Comparison of ENCODE assay signal across 44 mouse cellular contexts in the genomic region with DNA sequence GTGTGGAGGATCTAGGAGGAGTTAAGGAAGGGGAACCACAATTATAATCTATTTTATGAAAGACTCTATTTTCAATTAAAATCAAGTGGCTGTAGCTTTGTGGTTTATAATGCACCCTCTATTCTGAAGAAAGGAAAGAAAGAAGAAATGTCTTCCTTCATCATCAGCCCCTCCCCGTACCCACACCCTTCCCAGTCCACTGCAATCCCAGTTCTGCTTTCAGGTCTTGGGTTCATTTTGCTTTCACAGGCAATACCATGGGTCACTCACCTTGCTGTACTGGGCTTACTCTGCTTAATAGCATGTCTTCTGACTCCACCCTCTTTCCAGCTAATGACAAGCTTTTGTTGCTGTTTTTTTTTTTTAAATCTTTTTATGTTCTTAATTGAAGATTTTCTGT. TPM values are rescaled to one million over a fixed set of nuclear protein-coding genes. Genes with fewer than 3 reads are reported as not detected.
"Had no signal": no experiment of that assay in that cellular context is flagged by ENCODE, and none has a peak within 500 bp of the region (broad histone marks: within the 10 kb centered on the region; RNA-seq: fewer than 3 reads in every experiment).

No protein-coding gene starts in this region.

- H3K27me3 ChIP-seq: heart, embryonic 12.5 days; heart, embryonic 13.5 days; heart, embryonic 15.5 days; hindbrain, embryonic 12.5 days; hindbrain, embryonic 13.5 days; hindbrain, embryonic 15.5 days; intestine, embryonic 15.5 days; kidney, embryonic 15.5 days had no signal

- DNase-seq: heart, postnatal 10 days; heart, postnatal 14 days; heart, postnatal 4 days; kidney, adult 11 months; kidney, adult 18-20 months; kidney, adult 2 months; kidney, adult 8-10 months; kidney, adult 9 months; kidney, postnatal 10 days; kidney, postnatal 14 days; kidney, postnatal 25 days; kidney, postnatal 36 days; kidney, postnatal 4 days; layer of hippocampus, adult 9-11 months; layer of hippocampus, postnatal 36 days had no signal

- H3K27ac ChIP-seq: heart, embryonic 10.5 days; heart, embryonic 13.5 days; heart, embryonic 15.5 days; hindbrain, embryonic 10.5 days; hindbrain, embryonic 12.5 days; hindbrain, embryonic 13.5 days; hindbrain, embryonic 14.5 days; hindbrain, embryonic 15.5 days; hindbrain, postnatal 0 days; intestine, embryonic 15.5 days; kidney, embryonic 15.5 days; kidney, postnatal 0 days; layer of hippocampus, adult 2 months; left cerebral cortex, adult 2 months had no signal

- H3K9ac ChIP-seq: heart, embryonic 12.5 days; heart, embryonic 13.5 days; heart, embryonic 15.5 days; hindbrain, embryonic 12.5 days; hindbrain, embryonic 13.5 days; hindbrain, embryonic 14.5 days; hindbrain, embryonic 15.5 days; intestine, embryonic 15.5 days; kidney, embryonic 15.5 days had no signal

- H3K4me2 ChIP-seq: heart, embryonic 11.5 days; heart, embryonic 12.5 days; heart, embryonic 13.5 days; heart, embryonic 15.5 days; hindbrain, embryonic 12.5 days; hindbrain, embryonic 13.5 days; hindbrain, embryonic 14.5 days; hindbrain, embryonic 15.5 days; intestine, embryonic 15.5 days; kidney, embryonic 15.5 days had no signal

- H3K4me3 ChIP-seq: heart, embryonic 10.5 days; heart, embryonic 12.5 days; heart, embryonic 13.5 days; heart, embryonic 15.5 days; hindbrain, embryonic 10.5 days; hindbrain, embryonic 12.5 days; hindbrain, embryonic 13.5 days; hindbrain, embryonic 15.5 days; intestine, embryonic 15.5 days; kidney, embryonic 15.5 days; layer of hippocampus, adult 2 months; left cerebral cortex, adult 2 months had no signal

- H3K9me3 ChIP-seq: heart, embryonic 10.5 days; heart, embryonic 12.5 days; heart, embryonic 13.5 days; heart, embryonic 15.5 days; hindbrain, embryonic 10.5 days; hindbrain, embryonic 12.5 days; hindbrain, embryonic 13.5 days; hindbrain, embryonic 15.5 days; intestine, embryonic 15.5 days; kidney, embryonic 15.5 days had no signal

- ATAC-seq: hindbrain, embryonic 16.5 days; hindbrain, postnatal 0 days; inflammation-experienced regulatory T-cells, adult 6 months; intestine, embryonic 15.5 days; intestine, embryonic 16.5 days; intestine, postnatal 0 days had no signal

- H3K4me1 ChIP-seq: heart, embryonic 10.5 days; heart, embryonic 12.5 days; heart, embryonic 13.5 days; heart, embryonic 15.5 days; hindbrain, embryonic 10.5 days; hindbrain, embryonic 12.5 days; hindbrain, embryonic 13.5 days; hindbrain, embryonic 15.5 days; intestine, embryonic 15.5 days; kidney, embryonic 15.5 days had no signal

- H3K36me3 ChIP-seq: heart, embryonic 10.5 days; heart, embryonic 12.5 days; heart, embryonic 13.5 days; heart, embryonic 15.5 days; hindbrain, embryonic 10.5 days; hindbrain, embryonic 12.5 days; hindbrain, embryonic 13.5 days; hindbrain, embryonic 15.5 days; intestine, embryonic 15.5 days; kidney, embryonic 15.5 days had no signal

RNA-seq across cellular contexts. Expression of a gene that starts 24.6 kb away (rescaled TPM):
- total RNA-seq: heart, postnatal 10 days; heart, postnatal 14 days; heart, postnatal 25 days; heart, postnatal 4 days; layer of hippocampus, adult 18-20 months; layer of hippocampus, adult 2 months; layer of hippocampus, postnatal 10 days; layer of hippocampus, postnatal 14 days; layer of hippocampus, postnatal 25 days; layer of hippocampus, postnatal 36 days had no signal
- polyA plus RNA-seq: heart, embryonic 12.5 days; heart, embryonic 13.5 days; heart, postnatal 0 days; hindbrain, embryonic 10.5 days; hindbrain, embryonic 11.5 days; hindbrain, embryonic 12.5 days; hindbrain, embryonic 13.5 days; hindbrain, embryonic 14.5 days; hindbrain, embryonic 15.5 days; hindbrain, embryonic 16.5 days; kidney, embryonic 14.5 days; kidney, embryonic 15.5 days; kidney, embryonic 16.5 days had no signal
